Mouse (Mus musculus): ENCODE results near the gene Msh2.

DNA sequence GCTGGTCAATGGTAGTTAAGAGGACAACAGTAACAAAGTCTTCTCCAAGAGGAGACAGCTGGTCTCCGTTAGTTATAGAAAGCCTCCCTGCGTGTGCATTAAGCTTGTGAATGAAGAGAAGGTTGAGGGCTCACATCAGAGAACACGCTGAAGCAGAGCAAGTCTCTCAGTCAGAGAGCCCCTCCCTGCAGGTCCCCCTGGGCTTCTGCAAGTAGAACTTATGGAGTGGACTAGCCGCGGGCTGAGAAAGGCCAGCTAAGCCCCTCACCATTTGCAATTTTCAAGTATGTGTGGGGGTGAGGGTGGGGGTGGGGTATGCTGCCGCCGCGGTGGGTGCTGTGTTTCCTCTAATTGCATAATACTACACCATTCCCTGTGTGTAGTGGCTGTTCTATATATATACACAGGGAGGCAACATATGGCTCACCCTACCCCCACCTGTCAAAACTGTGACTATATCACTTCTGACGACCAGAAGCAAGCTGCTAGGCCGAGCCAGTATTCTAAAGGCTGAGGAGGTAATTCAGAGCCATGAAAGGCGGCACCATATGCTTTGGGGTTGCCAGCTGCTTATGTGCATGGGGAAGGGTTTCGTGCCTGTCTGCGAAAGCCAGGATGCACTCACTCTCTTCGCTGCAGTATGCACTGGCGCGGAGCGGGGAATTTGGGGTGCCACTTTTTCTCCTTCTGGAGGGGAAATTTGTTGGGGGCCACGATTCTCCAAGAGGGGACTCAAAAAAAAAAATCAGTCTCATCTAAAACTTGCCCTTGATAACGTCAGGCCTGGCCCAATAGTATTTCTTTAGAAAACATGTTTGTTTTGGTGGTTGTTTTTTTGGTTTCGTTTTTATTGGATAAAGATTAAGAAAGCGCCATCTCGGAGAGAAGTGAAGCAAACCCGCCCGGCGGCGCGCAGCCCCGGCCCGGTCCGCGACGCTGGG is 73.1 kb downstream of the Msh2 start:
- TF ChIP-seq EP300 (IDR thresholded peaks at IDR 0.05; ENCODE audit: low read depth) (no peak), CTCF (IDR thresholded peaks at IDR 0.05; ENCODE audit: low read depth) (no peak)

Data from liver, embryonic 14.5 days (tissue).